Mouse (Mus musculus) MEL (cell line): ENCODE results near the gene Tmc8. TPM values are rescaled to one million over a fixed set of nuclear protein-coding genes. Genes with fewer than 3 reads are reported as not detected.

Source experiments
- DNase-seq: peaks from one replicate; pipeline ENCODE4 v3.0.0; 2011; ENCODE audit warnings: low read depth, low spot score
- H3K27ac ChIP-seq: 2 replicates; pipeline ENCODE4 v1.5.1; 2012; ENCODE audit warnings: low read depth, mild to moderate bottlenecking, control low read depth, low read length, moderate library complexity; ENCODE audit not compliant: control insufficient read depth
- H3K27me3 ChIP-seq, 2 experiments: fragments of 150-350 bp in 1 of 2; sonication (generic) in 1 of 2; 2 replicates each; pipeline ENCODE4 v1.6.1; 2012; ENCODE audit warnings: low read length in 2 of 2, mild to moderate bottlenecking in 2 of 2, improper control_type of control experiment in 1 of 2, moderate library complexity in 1 of 2; ENCODE audit not compliant: insufficient read depth in 2 of 2, control insufficient read depth in 1 of 2
- H3K36me3 ChIP-seq, 2 experiments: 2 replicates each; pipeline ENCODE4 v1.6.1; 2012 to 2014; ENCODE audit warnings: low read length in 2 of 2, improper control_type of control experiment in 1 of 2, inconsistent platforms in 1 of 2, mild to moderate bottlenecking in 1 of 2; ENCODE audit not compliant: insufficient read depth in 2 of 2, control insufficient read depth in 1 of 2
- H3K4me1 ChIP-seq, 2 experiments: fragments of 150-350 bp in 1 of 2; sonication (generic) in 1 of 2; 2 replicates each; pipeline ENCODE4 v1.6.1; 2012; ENCODE audit warnings: low read length in 2 of 2, improper control_type of control experiment in 1 of 2, mild to moderate bottlenecking in 1 of 2; ENCODE audit not compliant: insufficient read depth in 2 of 2, control insufficient read depth in 1 of 2
- H3K4me3 ChIP-seq, 2 experiments: fragments of 150-350 bp in 1 of 2; sonication (generic) in 1 of 2; 2 replicates each; pipeline ENCODE4 v1.5.1; 2012; ENCODE audit warnings: low read depth in 2 of 2, low read length in 2 of 2, mild to moderate bottlenecking in 2 of 2, moderate library complexity in 2 of 2, control low read depth in 1 of 2, improper control_type of control experiment in 1 of 2; ENCODE audit not compliant: control insufficient read depth in 1 of 2, insufficient read depth in 1 of 2
- H3K79me2 ChIP-seq: 2 replicates; pipeline ENCODE4 v1.6.1; 2012; ENCODE audit warnings: mild to moderate bottlenecking, low read length, moderate library complexity; ENCODE audit not compliant: control insufficient read depth, poor library complexity, insufficient read depth
- H3K9ac ChIP-seq: 2 replicates; pipeline ENCODE4 v1.6.1; 2012; ENCODE audit warnings: low read depth, mild to moderate bottlenecking, control low read depth, low read length, moderate library complexity; ENCODE audit not compliant: control insufficient read depth, poor library complexity, severe bottlenecking
- H3K9me3 ChIP-seq: fragments of 150-350 bp; sonication (generic); replicated peaks from 2 replicates; pipeline ENCODE4 v1.6.1; 2012; ENCODE audit warnings: mild to moderate bottlenecking, low read length, improper control_type of control experiment, moderate library complexity; ENCODE audit not compliant: insufficient read depth
- BHLHE40 ChIP-seq: IDR thresholded peaks from 2 replicates; pipeline ENCODE4 v1.6.1; 2012; ENCODE audit warnings: low read depth, mild to moderate bottlenecking, inconsistent platforms, low read length, improper control_type of control experiment, borderline replicate concordance
- CTCF ChIP-seq, 3 experiments: IDR thresholded peaks in 2 of 3; conservative IDR thresholded peaks in 1 of 3; 2 replicates each; pipeline ENCODE4 v1.5.1; 2011 to 2012; ENCODE audit warnings: low read length in 3 of 3, low read depth in 2 of 3, mild to moderate bottlenecking in 2 of 3, improper control_type of control experiment in 1 of 3, inconsistent platforms in 1 of 3, mixed read lengths in 1 of 3, moderate library complexity in 1 of 3; ENCODE audit not compliant: control insufficient read depth in 1 of 3, insufficient read depth in 1 of 3, poor library complexity in 1 of 3, severe bottlenecking in 1 of 3
- EP300 ChIP-seq, 2 experiments: IDR thresholded peaks; 2 replicates each; pipeline ENCODE4 v1.6.1; 2011; ENCODE audit warnings: improper control_type of control experiment in 2 of 2, low read length in 2 of 2, low read depth in 1 of 2, mild to moderate bottlenecking in 1 of 2
- ETS1 ChIP-seq: IDR thresholded peaks from 2 replicates; pipeline ENCODE4 v1.6.1; 2012; ENCODE audit warnings: low read depth, mild to moderate bottlenecking, inconsistent platforms, low read length, improper control_type of control experiment, moderate library complexity
- GATA1 ChIP-seq: IDR thresholded peaks from 2 replicates; pipeline ENCODE4 v1.6.1; 2011; ENCODE audit warnings: low read depth, low read length, improper control_type of control experiment
- JUND ChIP-seq: IDR thresholded peaks from 2 replicates; pipeline ENCODE4 v1.6.1; 2011; ENCODE audit warnings: low read depth, mild to moderate bottlenecking, improper control_type of control experiment, low read length
- KAT2A ChIP-seq: conservative IDR thresholded peaks from 2 replicates; pipeline ENCODE4 v1.6.1; 2012; ENCODE audit warnings: low read depth, low read length, improper control_type of control experiment, inconsistent platforms
- MAX ChIP-seq: IDR thresholded peaks from 2 replicates; pipeline ENCODE4 v1.6.1; 2011; ENCODE audit warnings: low read length, improper control_type of control experiment
- NELFE ChIP-seq: IDR thresholded peaks from 2 replicates; pipeline ENCODE4 v1.6.1; 2011; ENCODE audit warnings: low read depth, low read length, improper control_type of control experiment
- NRF1 ChIP-seq: IDR thresholded peaks from 2 replicates; pipeline ENCODE4 v1.6.1; 2014; ENCODE audit warnings: low read depth, mild to moderate bottlenecking, inconsistent platforms, low read length, improper control_type of control experiment, moderate library complexity; ENCODE audit not compliant: poor library complexity, insufficient read depth, severe bottlenecking
- POLR2A ChIP-seq, 2 experiments: IDR thresholded peaks; 2 replicates each; pipeline ENCODE4 v1.6.1; 2011 to 2012; ENCODE audit warnings: low read length in 2 of 2, mild to moderate bottlenecking in 2 of 2, control low read depth in 1 of 2, improper control_type of control experiment in 1 of 2, low read depth in 1 of 2, moderate library complexity in 1 of 2; ENCODE audit not compliant: control insufficient read depth in 1 of 2, insufficient read depth in 1 of 2, poor library complexity in 1 of 2
- POLR2AphosphoS5 ChIP-seq: IDR thresholded peaks from 2 replicates; pipeline ENCODE4 v1.6.1; 2012; ENCODE audit warnings: low read depth, borderline replicate concordance, mild to moderate bottlenecking, inconsistent platforms, low read length, moderate library complexity, mixed read lengths
- RAD21 ChIP-seq: IDR thresholded peaks from 2 replicates; pipeline ENCODE4 v1.6.1; 2011; ENCODE audit warnings: mild to moderate bottlenecking, low read depth, low read length, improper control_type of control experiment
- RCOR1 ChIP-seq: IDR thresholded peaks from 2 replicates; pipeline ENCODE4 v1.6.1; 2012; ENCODE audit warnings: low read depth, mild to moderate bottlenecking, inconsistent platforms, low read length, improper control_type of control experiment
- SIN3A ChIP-seq: IDR thresholded peaks from 2 replicates; pipeline ENCODE4 v1.6.1; 2012; ENCODE audit warnings: low read length, improper control_type of control experiment, inconsistent platforms
- TAL1 ChIP-seq: IDR thresholded peaks from 2 replicates; pipeline ENCODE4 v1.6.1; 2012; ENCODE audit warnings: mild to moderate bottlenecking, inconsistent platforms, low read length, moderate library complexity, mixed read lengths
- UBTF ChIP-seq: IDR thresholded peaks from 2 replicates; pipeline ENCODE4 v1.6.1; 2012; ENCODE audit warnings: low read depth, mild to moderate bottlenecking, inconsistent platforms, low read length, improper control_type of control experiment, moderate library complexity, borderline replicate concordance; ENCODE audit not compliant: insufficient read depth
- ZNF384 ChIP-seq: IDR thresholded peaks from 2 replicates; pipeline ENCODE4 v1.6.1; 2012; ENCODE audit warnings: low read depth, mild to moderate bottlenecking, inconsistent platforms, low read length, improper control_type of control experiment
- polyA plus RNA-seq, 2 experiments: library from polyadenylated mRNA; stranded (reverse) in 1 of 2; unstranded in 1 of 2; fragments of >175 nt in 1 of 2; fragments of >200 nt in 1 of 2; gene quantifications; 2 replicates each; pipeline versions ENCODE4 v1.2.1 to v1.2.4; 2012; ENCODE audit warnings: low replicate concordance in 2 of 2, low read depth in 1 of 2; ENCODE audit not compliant: insufficient read length in 2 of 2, insufficient read depth in 1 of 2, missing spikeins in 1 of 2
- total RNA-seq: library from RNA; depleted of rRNA; stranded (reverse); fragments of 300-350 nt; gene quantifications from 2 replicates; pipeline ENCODE4 v1.2.3, GENCODE M21; 2012

Tmc8 gene
- total and polyA plus RNA-seq, 3 experiments: 15.4 to 23.5 TPM; not detected in 1

GRCm38 (mm10) chr11:117825333-117826101 is 43.6 kb downstream of the Tmc8 start, which contains the start of the genes Afmid and Tk1 (continued):
- TF ChIP-seq ETS1: peak; percentile 67; the same call in 1 of the 2 replicates
- TF ChIP-seq POLR2AphosphoS5: no peak
- no peak for TF ChIP-seq JUND
- TF ChIP-seq POLR2A (IDR thresholded peaks at IDR 0.05; ENCODE audit: control insufficient read depth in 1 of 2, insufficient read depth in 1 of 2, low read depth in 1 of 2, low read length in 2 of 2, poor library complexity in 1 of 2): peak; percentile 54 to 92
- TF ChIP-seq NELFE: peak; percentile 89
- TF ChIP-seq GATA1: no peak
- TF ChIP-seq KAT2A: no peak
- TF ChIP-seq NRF1: 0 out of 2 replicates have a peak, but pooled peaks have one; percentile 18
- peak; percentile 97 for TF ChIP-seq SIN3A
- TF ChIP-seq RCOR1: peak; percentile 68; the same call in 1 of the 2 replicates
- no peak for TF ChIP-seq TAL1

GRCm38 (mm10) chr11:117826164-117826563 is 44.3 kb downstream of the Tmc8 start:
- peak overlapping the region; percentile 95 for H3K9ac ChIP-seq
- peak overlapping the region; percentile 41 to 80 for H3K4me3 ChIP-seq
- H3K9me3 ChIP-seq: no peaks in the 10 kb centered on the region
- TF ChIP-seq BHLHE40 (no peak), CTCF (IDR thresholded peaks at IDR 0.05 in 2 of 3, conservative IDR thresholded peaks at IDR 0.05 in 1 of 3; ENCODE audit: control insufficient read depth in 1 of 3, insufficient read depth in 1 of 3, low read depth in 2 of 3, low read length in 3 of 3, poor library complexity in 1 of 3, severe bottlenecking in 1 of 3) (no peak), NELFE (no peak), UBTF (no peak), POLR2A (IDR thresholded peaks at IDR 0.05; ENCODE audit: control insufficient read depth in 1 of 2, insufficient read depth in 1 of 2, low read depth in 1 of 2, low read length in 2 of 2, poor library complexity in 1 of 2) (no peak), RAD21 (no peak)
- H3K36me3 ChIP-seq: peaks cover 0 to 43% of the 10 kb centered on the region in 2 experiments; a peak in 2 of 4 replicates
- H3K27ac ChIP-seq: peak overlapping the region; percentile 25
- no peak for DNase-seq
- H3K4me1 ChIP-seq: peaks cover 23 to 60% of the 10 kb centered on the region in 2 experiments
- H3K79me2 ChIP-seq: peaks cover 24% of the 10 kb centered on the region
- H3K27me3 ChIP-seq: no peaks in the 10 kb centered on the region

GRCm38 (mm10) chr11:117826916-117827315 is 45.0 kb downstream of the Tmc8 start:
- Histone ChIP-seq H3K4me3 (no peak overlapping the region), H3K36me3 (peaks cover 0 to 46% of the 10 kb centered on the region in 2 experiments; a peak in 2 of 4 replicates), H3K4me1 (peaks cover 23 to 67% of the 10 kb centered on the region in 2 experiments), H3K9ac (no peak overlapping the region), H3K27ac (no peak overlapping the region), H3K79me2 (peaks cover 24% of the 10 kb centered on the region), H3K9me3 (no peaks in the 10 kb centered on the region), H3K27me3 (no peaks in the 10 kb centered on the region)
- DNase-seq: no peak
- TF ChIP-seq EP300 (IDR thresholded peaks at IDR 0.05; ENCODE audit: low read depth in 1 of 2, low read length in 2 of 2): no peak
- 0 out of 2 replicates have a peak, but pooled peaks have one; percentile 21 for TF ChIP-seq MAX
- TF ChIP-seq ZNF384: 0 out of 2 replicates have a peak, but pooled peaks have one; percentile 7
